Mouse (Mus musculus): ENCODE results near the gene Tet1. TPM values are rescaled to one million over a fixed set of nuclear protein-coding genes. Genes with fewer than 3 reads are reported as not detected.

Tet1 gene
- polyA plus RNA-seq, 3 experiments from 2014 or later = 2.6 to 9.0 (median 8.5) TPM

- ATAC-seq = no peak
These were observed 17.8 kb downstream of the Tet1 start for GRCm38 (mm10) chr10:62891025-62891424.

GRCm38 (mm10) chr10:62886799-62887591, 21.8 kb downstream of the Tet1 start:
- ATAC-seq = peak; percentile 32

GRCm38 (mm10) chr10:62885969-62886798, 22.6 kb downstream of the Tet1 start:
- peak; percentile 19 for ATAC-seq

GRCm38 (mm10) chr10:62885460-62885859, 23.3 kb downstream of the Tet1 start:
- ATAC-seq = no peak

- no peak for ATAC-seq
These were observed 24.3 kb downstream of the Tet1 start for GRCm38 (mm10) chr10:62884517-62884916.

- ATAC-seq = peak; percentile 38
These were observed 24.8 kb downstream of the Tet1 start for GRCm38 (mm10) chr10:62883933-62884372.

- no peak for ATAC-seq
These were observed 27.6 kb downstream of the Tet1 start for GRCm38 (mm10) chr10:62881211-62881610.

GRCm38 (mm10) chr10:62878056-62878455, 30.7 kb downstream of the Tet1 start:
- ATAC-seq = no peak

- no peak for ATAC-seq
These were observed 33.2 kb downstream of the Tet1 start for GRCm38 (mm10) chr10:62875565-62875964.

GRCm38 (mm10) chr10:62874828-62875227, 34.0 kb downstream of the Tet1 start:
- ATAC-seq = no peak

GRCm38 (mm10) chr10:62866035-62866791, 42.6 kb downstream of the Tet1 start:
- ATAC-seq = peak; percentile 49

GRCm38 (mm10) chr10:62865167-62866034, 43.4 kb downstream of the Tet1 start:
- peak; percentile 65 for ATAC-seq

GRCm38 (mm10) chr10:62863563-62863962, 45.2 kb downstream of the Tet1 start:
- ATAC-seq = no peak

GRCm38 (mm10) chr10:62862435-62862834, 46.4 kb downstream of the Tet1 start:
- ATAC-seq = no peak

- ATAC-seq = peak; percentile 70
These were observed 49.8 kb downstream of the Tet1 start for GRCm38 (mm10) chr10:62858967-62859366.

GRCm38 (mm10) chr10:62856690-62857290, 52.0 kb downstream of the Tet1 start:
- no peak for ATAC-seq

- no peak for ATAC-seq
These were observed 53.8 kb downstream of the Tet1 start for GRCm38 (mm10) chr10:62854992-62855391.

- ATAC-seq = no peak
These were observed 54.2 kb downstream of the Tet1 start for GRCm38 (mm10) chr10:62854581-62854980.

GRCm38 (mm10) chr10:62851578-62851977, 57.2 kb downstream of the Tet1 start:
- ATAC-seq = peak; percentile 70

- ATAC-seq = no peak
These were observed 57.8 kb downstream of the Tet1 start for GRCm38 (mm10) chr10:62851025-62851424.

GRCm38 (mm10) chr10:62848783-62849182, 60.0 kb downstream of the Tet1 start:
- no peak for ATAC-seq
